Mouse (Mus musculus) heart, adult 2 months (tissue): ENCODE results near the gene Pmepa1.

Experiments used
- CTCF ChIP-seq: fragments of 200-600 bp; IDR thresholded peaks from 2 replicates; pipeline ENCODE4 v1.8.1; 2022; ENCODE audit warnings: antibody characterized with exemption, mild to moderate bottlenecking, moderate library complexity
- EP300 ChIP-seq: fragments of 200-500 bp; IDR thresholded peaks from 2 replicates; pipeline ENCODE4 v1.6.1; 2011; ENCODE audit warnings: low read depth, low read length, control low read depth; ENCODE audit not compliant: insufficient read depth
- POLR2A ChIP-seq: fragments of 200-500 bp; IDR thresholded peaks from 2 replicates; pipeline ENCODE4 v1.6.1; 2011; ENCODE audit warnings: mild to moderate bottlenecking, low read depth, low read length, control low read depth; ENCODE audit not compliant: insufficient read depth

DNA sequence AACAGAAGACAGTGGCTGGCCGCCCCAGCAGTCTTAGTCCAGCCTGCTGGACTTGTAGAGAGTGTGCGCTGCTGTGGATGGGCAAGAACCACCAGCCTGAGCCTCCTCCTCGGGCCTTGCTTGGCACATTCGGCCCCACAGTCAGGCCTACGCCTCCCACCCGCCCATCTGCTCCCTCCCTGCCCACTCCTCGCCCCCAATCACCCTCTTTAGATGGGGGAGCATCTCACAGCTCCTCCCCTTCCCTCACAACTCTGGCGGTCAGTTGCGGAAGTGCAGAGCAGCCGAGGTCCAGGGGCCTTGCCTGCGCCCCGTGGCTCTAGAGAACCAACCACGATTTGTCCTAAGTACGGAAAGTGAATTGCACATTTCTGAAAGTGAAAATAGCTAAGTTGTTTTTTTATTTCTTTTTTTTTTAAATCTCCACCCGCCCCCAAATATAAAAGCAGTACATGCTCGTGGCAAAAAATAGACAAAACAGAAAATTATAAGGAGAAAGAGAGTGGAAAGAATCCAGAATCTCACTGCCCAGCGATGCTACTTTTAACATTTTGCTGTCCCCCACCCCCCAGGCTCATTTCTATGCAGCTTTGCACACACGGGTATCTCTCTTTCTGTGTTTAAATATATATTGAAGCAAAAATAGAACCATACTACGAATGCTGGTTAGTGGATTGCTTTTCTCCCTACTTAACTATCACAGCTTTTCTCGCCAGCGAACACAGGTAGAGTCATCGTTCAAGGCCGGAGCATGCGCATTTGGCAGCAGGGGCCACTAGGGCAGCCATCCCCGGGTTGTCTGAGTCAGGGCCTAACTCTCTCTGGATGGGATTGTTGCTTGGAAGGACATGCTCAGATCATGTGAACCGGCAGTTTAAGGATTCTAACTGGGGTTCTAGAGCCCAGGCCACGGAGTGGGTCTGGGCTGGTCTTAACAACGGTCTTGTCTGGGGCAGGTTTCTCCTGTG, 24.6 kb upstream of the Pmepa1 start:
- TF ChIP-seq CTCF = peak; percentile 58
- TF ChIP-seq EP300 = no peak
- no peak for TF ChIP-seq POLR2A
